Mouse (Mus musculus): ENCODE results near the gene Nrxn1.

GRCm38 (mm10) chr17:90837022-90837414, 255.9 kb downstream of the Nrxn1 start:
- TF ChIP-seq CHD2 (IDR thresholded peaks at IDR 0.05; ENCODE audit: low read depth, low read length) = no peak
- TF ChIP-seq ZNF384 (IDR thresholded peaks at IDR 0.05; ENCODE audit: low read depth, low read length) = no peak
- no peak for TF ChIP-seq MAFK (IDR thresholded peaks at IDR 0.05; ENCODE audit: insufficient read depth, low read depth, low read length)
- TF ChIP-seq ZC3H11A (IDR thresholded peaks at IDR 0.05; ENCODE audit: borderline replicate concordance, low read depth, low read length) = no peak
- TF ChIP-seq HCFC1 (IDR thresholded peaks at IDR 0.05; ENCODE audit: borderline replicate concordance, insufficient read depth, low read length) = no peak

Data from ES-E14 (cell line).